Mouse (Mus musculus): ENCODE data around the gene Tmem200b.

GRCm38 (mm10) chr4:131875242-131875641 is 46.3 kb upstream of the Tmem200b start:
- no peak for TF ChIP-seq CTCF (IDR thresholded peaks at IDR 0.05; ENCODE audit: insufficient read depth, low read depth, low read length)
- TF ChIP-seq POLR2A (IDR thresholded peaks at IDR 0.05; ENCODE audit: insufficient read depth, low read depth, low read length) = no peak

Data from olfactory bulb, adult 2 months (tissue).